Mouse (Mus musculus) erythroblast, embryonic 14.5 days (primary cell): ENCODE measurements around the gene Crocc2. TPM values are rescaled to one million over a fixed set of nuclear protein-coding genes. Genes with fewer than 3 reads are reported as not detected.

Experiments used
- H3K27me3 ChIP-seq: 2 replicates; pipeline ENCODE4 v1.6.1; 2012; ENCODE audit warnings: inconsistent platforms; ENCODE audit not compliant: control insufficient read depth
- H3K36me3 ChIP-seq: 2 replicates; pipeline ENCODE4 v1.6.1; 2012; ENCODE audit warnings: mild to moderate bottlenecking, inconsistent platforms; ENCODE audit not compliant: control insufficient read depth
- H3K4me1 ChIP-seq: 2 replicates; pipeline ENCODE4 v1.6.1; 2012; ENCODE audit warnings: inconsistent platforms; ENCODE audit not compliant: control insufficient read depth
- H3K4me3 ChIP-seq: replicated peaks from 2 replicates; pipeline ENCODE3; 2012; ENCODE audit warnings: moderate library complexity, mild to moderate bottlenecking, inconsistent platforms
- H3K9me3 ChIP-seq: 2 replicates; pipeline ENCODE4 v1.6.1; 2012; ENCODE audit warnings: low read length, inconsistent platforms, mixed read lengths; ENCODE audit not compliant: control insufficient read depth
- GATA1 ChIP-seq: IDR thresholded peaks from 2 replicates; pipeline ENCODE4 v1.6.1; 2012; ENCODE audit warnings: low read length, inconsistent platforms, mixed read lengths
- TAL1 ChIP-seq: IDR thresholded peaks from 3 replicates; pipeline ENCODE4 v1.6.1; 2012; ENCODE audit warnings: low read length, inconsistent platforms, mixed read lengths
- polyA plus RNA-seq: library from polyadenylated mRNA; stranded (reverse); fragments of >175 nt; gene quantifications from 2 replicates; pipeline ENCODE4 v1.2.3, GENCODE M21; 2012

Gene Crocc2
- polyA plus RNA-seq, 1 experiment: not detected

DNA sequence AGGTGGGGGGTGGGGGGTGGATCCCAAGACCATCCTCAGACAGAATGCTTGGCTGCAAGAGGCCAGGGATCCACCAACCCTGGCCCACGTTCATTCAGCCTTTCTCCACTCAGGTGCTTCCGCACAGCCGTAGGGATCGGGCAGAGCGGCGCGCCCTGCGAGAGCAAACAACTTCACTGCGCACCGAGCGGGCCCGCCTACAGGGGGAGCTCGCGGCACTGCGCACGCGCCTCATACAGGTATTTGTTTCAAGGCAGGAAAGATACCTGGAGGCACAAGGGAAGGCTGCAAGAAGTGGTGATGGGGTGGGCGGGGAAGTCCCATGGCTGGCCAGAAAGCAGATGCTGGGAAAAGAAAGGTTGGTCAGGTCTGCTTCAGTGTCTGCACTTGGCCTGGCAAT, 55.4 kb downstream of the Crocc2 start:
- no peak overlapping the region for H3K4me3 ChIP-seq
- no peaks in the 10 kb centered on the region for H3K36me3 ChIP-seq
- TF ChIP-seq GATA1 (no peak), TAL1 (no peak)
- no peaks in the 10 kb centered on the region for H3K9me3 ChIP-seq
- H3K27me3 ChIP-seq: 0 out of 2 replicates have a peak, but pooled peaks cover 3% of the 10 kb centered on the region
- H3K4me1 ChIP-seq: no peaks in the 10 kb centered on the region

DNA sequence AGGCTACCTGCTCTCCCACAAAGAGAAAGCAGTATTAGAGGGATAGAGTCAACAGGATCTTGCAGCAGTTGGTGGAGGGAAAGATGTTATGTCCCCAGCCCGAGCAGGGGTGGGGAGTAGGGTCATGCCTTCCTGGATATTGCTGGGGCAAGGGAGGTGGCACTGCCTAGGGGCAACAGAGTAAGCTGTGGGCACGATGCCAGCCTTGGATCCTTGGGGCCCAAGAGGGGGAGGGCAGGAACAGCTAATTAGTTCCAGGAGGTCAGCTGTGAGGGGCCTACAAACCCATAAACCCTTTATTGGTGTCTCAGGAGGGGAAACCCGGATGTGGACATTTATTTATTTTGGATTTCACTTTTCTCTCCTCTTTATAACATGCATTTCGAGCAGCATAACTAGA, 56.7 kb downstream of the Crocc2 start:
- TF ChIP-seq TAL1: no peak
- no peaks in the 10 kb centered on the region for H3K36me3 ChIP-seq
- no peaks in the 10 kb centered on the region for H3K9me3 ChIP-seq
- H3K4me3 ChIP-seq: no peak overlapping the region
- H3K27me3 ChIP-seq: 0 out of 2 replicates have a peak, but pooled peaks cover 3% of the 10 kb centered on the region
- no peaks in the 10 kb centered on the region for H3K4me1 ChIP-seq

DNA sequence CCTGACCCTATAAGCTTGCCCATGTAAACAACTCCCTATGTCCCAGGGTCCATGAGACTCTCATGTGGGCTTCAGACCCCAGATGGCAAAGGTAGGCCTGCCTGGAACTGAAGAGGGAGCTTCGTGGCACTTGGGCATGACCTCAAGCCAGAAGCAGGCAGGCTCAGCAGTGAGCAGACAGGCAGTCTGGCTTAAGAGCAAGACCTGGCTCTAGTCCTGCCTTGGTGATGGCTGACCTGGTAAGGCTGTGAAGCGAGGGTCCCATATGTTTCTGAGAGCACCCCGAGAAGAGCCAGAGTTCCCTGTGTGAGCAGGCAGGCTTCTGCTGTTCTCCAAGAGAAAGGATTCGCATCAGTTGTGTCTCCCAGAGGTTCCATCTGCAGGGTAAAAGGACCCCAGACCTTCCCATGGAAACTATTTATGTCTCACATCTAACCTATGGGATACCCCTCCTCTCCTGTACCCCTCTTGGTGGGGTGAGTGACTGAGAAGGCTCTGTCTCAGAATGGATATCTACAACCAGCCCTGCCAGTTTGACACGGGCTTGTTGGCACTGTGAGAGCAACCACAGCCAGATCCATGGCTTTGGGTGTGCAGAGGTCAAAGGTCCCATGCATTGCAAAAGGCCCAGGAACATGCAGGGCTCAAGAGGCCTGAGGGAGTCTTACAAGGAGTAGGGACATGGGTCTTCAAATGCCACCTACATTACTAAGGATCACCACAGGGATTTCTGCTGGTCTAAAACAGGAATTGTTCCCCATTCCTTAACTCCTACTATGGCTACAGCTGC, 57.4 kb downstream of the Crocc2 start:
- 0 out of 2 replicates have a peak, but pooled peaks cover 3% of the 10 kb centered on the region for H3K27me3 ChIP-seq
- TF ChIP-seq TAL1: no peak
- TF ChIP-seq GATA1: no peak

DNA sequence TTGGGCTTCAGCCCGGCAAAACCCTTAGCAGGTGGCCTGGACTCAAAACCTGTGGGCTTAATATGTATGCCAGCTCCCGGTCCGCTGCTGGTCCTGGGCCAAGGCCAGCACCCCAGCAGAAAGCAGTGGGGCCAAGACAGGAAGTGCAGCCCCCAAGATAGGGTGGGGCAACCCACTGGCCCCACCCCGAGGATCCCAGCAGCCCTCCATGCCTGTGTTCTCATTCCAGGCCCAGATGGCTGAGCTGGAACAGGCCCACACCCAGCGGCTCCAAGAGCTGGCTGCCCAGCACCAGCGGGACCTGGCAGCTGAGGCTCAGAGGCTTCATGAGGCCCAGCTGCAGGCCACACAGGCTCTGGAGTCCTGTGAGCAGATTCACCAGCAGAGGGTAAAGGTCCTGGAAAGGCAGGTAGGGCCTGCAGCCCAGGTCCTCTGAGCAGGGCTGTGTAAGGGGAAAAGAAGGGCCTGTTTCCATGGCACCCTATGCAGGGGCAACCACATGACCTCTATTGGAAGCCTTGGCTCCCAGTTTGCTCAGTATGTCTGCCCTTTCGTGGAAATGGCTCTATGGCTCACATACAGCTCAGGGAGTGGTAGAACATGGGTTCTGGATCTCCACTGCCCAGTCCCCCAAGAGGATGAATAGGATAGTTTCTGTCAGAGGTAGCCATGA, 58.9 kb downstream of the Crocc2 start:
- Histone ChIP-seq H3K4me1 (no peaks in the 10 kb centered on the region), H3K36me3 (no peaks in the 10 kb centered on the region), H3K27me3 (0 out of 2 replicates have a peak, but pooled peaks cover 3% of the 10 kb centered on the region), H3K9me3 (no peaks in the 10 kb centered on the region), H3K4me3 (no peak overlapping the region)
- TF ChIP-seq TAL1: no peak
- TF ChIP-seq GATA1: no peak

More for the DNA sequence above, 57.4 kb downstream of the Crocc2 start:
- no peak overlapping the region for H3K4me3 ChIP-seq
- H3K9me3 ChIP-seq: no peaks in the 10 kb centered on the region
- H3K4me1 ChIP-seq: no peaks in the 10 kb centered on the region
- H3K36me3 ChIP-seq: no peaks in the 10 kb centered on the region

DNA sequence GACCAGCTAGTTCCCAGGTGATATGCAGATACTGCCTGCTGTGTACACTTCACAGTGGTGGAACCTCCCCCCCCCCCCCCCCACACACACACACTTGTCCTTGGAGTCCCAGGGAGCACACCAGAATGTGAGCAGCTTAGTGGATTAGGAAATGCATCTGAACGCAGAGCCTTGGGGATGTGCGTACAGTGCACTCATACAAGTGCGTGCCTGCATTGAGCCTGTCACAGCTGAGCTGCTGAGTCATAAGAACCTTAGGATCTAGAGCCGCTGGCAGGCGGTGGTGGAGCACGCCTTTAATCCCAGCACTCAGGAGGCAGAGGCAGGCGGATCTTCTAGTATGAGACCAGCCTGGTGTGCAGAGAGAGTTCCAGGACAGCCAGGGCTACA, 59.4 kb downstream of the Crocc2 start:
- H3K4me3 ChIP-seq: no peak overlapping the region
- H3K9me3 ChIP-seq: no peaks in the 10 kb centered on the region
- H3K27me3 ChIP-seq: 0 out of 2 replicates have a peak, but pooled peaks cover 3% of the 10 kb centered on the region
- H3K4me1 ChIP-seq: no peaks in the 10 kb centered on the region
- no peaks in the 10 kb centered on the region for H3K36me3 ChIP-seq
- TF ChIP-seq GATA1 (no peak), TAL1 (no peak)

DNA sequence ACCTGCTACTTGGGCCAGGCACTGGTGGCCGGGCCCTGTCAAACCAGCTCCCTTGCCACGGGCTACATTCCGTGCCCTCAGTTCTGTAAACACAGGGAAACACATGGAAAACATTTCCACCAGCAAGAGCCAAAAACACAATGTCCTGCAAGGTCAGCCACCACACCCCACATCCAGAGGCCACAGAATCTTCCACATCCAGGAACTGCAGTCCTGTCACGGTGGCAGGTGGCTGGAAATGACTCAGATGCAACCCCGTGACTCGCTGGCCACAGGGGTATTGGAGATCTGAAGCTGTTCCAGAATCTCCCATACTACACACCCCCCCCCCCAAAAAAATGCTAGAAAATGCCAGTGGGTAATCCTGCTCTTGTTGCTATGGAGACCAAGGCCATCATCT, 60.7 kb downstream of the Crocc2 start:
- H3K27me3 ChIP-seq: no peaks in the 10 kb centered on the region

DNA sequence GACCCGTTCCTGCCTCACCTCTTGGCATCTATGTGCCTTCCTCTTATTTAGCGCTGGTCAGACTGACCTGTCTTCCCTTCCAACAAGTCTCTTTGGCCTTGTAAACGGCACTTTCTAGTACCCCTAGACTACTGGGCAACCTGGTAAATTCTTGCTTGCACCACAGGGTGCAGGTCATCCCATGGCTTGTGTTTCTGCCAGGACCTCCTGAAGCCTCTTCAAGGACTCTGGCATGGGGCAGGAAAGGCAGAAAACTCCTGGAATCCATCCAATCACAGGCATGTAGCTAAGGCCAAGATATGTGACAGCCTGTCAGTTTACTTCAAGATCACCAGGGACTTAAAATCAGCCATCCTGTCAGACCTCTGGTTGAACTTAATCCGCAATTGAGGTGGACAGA, 61.1 kb downstream of the Crocc2 start:
- Histone ChIP-seq H3K4me3 (no peak overlapping the region), H3K27me3 (peaks cover 3% of the 10 kb centered on the region), H3K9me3 (no peaks in the 10 kb centered on the region), H3K36me3 (no peaks in the 10 kb centered on the region), H3K4me1 (no peaks in the 10 kb centered on the region)
- TF ChIP-seq TAL1 (no peak), GATA1 (no peak)

More for the DNA sequence above, 60.7 kb downstream of the Crocc2 start:
- no peaks in the 10 kb centered on the region for H3K36me3 ChIP-seq
- H3K9me3 ChIP-seq: no peaks in the 10 kb centered on the region
- H3K4me1 ChIP-seq: no peaks in the 10 kb centered on the region
- TF ChIP-seq TAL1: no peak
- TF ChIP-seq GATA1: no peak
- no peak overlapping the region for H3K4me3 ChIP-seq

DNA sequence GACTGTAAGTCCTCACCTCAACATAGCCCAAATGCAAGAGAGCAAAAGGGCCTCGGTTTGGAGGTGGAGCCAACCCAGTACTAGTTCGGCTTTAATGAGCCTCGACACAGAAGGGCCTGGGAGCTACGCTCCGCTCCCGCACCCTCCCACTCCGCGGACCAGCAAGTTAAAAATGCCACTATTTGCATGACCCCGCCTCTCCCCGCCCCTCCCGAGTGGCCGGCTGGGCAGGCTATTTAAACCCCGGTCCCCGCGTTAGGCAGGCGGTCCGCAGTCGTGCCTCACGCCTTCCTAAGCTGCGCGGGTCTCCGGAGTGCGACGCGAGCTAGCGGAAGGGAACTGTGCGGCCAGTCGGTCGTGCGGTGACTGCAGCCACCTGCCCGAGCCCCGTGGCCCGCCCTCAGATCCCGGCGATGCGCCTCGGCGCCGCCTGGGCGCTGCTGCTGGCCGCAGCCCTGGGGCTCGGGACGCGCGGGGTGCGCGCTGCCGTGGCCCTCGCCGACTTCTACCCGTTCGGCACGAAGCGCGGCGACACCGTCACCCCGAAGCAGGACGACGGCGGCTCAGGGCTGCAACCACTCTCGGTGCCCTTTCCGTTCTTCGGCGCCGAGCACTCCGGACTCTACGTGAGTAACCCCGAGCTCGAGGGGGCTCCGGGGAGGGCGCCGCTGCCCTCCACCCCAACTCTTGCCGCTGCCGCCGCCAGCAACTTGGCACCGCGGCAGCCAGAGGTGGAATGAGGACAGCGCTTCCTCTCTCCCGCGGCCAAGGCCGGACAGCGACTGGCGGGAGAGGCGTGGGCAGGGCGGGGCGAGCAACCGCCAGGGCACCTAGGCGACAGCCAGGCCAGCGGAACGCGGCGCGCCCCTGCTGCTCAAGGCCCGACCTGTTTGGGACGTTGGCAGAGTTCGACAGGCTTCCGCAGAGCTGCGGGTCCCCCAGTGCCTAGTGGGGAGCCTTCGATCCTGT, 67.3 kb downstream of the Crocc2 start, which contains the start of gene Sned1:
Gene Sned1 (plus strand): TSS at position 266 of the 969 bp plus-strand sequence.
- peaks cover 38% of the 10 kb centered on the region for H3K27me3 ChIP-seq
- H3K4me3 ChIP-seq: peak within 1 kb of the TSS; percentile 34
- H3K4me1 ChIP-seq: peaks cover 6% of the 10 kb centered on the region
- no peaks in the 10 kb centered on the region for H3K36me3 ChIP-seq
- no peaks in the 10 kb centered on the region for H3K9me3 ChIP-seq
- TF ChIP-seq TAL1 (no peak), GATA1 (no peak)
